Mouse (Mus musculus): ENCODE measurements around the gene Gm16253.
A peak's percentile ranks its signal among the peaks of the same experiment; 100 is the strongest.

Gene Gm16253

DNA sequence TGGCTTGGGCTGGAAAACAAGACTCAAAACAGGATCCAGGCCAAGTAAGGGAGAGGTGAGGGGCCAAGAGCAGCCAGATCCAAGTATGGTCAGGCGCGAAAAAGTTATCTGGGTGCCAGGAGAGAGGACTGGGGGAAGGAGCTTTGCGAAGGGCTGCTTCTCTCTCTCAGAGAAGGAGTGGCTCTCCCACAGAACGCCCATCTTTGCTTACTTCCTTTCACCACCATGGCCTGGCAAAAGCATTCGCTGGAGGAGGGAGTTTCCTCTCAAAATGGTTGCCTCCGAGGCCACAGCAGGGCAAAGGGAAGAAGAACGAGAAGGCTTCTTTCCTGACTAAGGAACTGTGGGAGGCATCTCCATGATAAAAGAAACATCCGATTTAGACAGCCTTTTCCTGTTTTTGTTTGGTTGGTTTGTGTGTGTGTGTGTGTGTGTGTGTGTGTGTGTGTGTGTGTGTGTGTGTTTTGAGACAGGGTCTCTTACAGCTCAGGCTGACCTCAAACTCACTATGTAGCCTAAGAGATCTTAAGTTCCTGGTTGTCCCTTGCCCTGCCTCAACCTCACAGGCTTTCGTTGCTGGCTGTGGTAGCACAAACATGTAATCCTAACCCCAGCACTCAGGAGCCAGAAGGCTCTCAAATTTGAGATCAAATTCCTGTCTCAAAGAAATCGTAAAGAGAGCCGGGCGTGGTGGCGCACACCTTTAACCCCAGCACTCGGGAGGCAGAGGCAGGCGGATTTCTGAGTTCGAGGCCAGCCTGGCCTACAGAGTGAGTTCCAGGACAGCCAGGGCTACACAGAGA is 4.7 kb upstream of the Gm16253 start:
- DNase-seq (ENCODE audit: low read depth, low spot score), result no peak

- no peak for DNase-seq (ENCODE audit: low read depth, low spot score)
Observed at GRCm38 (mm10) chr3:96573611-96574511, 2.9 kb upstream of the Gm16253 start.

- no peak for DNase-seq (ENCODE audit: low read depth, low spot score)
Observed at GRCm38 (mm10) chr3:96575272-96575984, 1.4 kb upstream of the Gm16253 start.

DNA sequence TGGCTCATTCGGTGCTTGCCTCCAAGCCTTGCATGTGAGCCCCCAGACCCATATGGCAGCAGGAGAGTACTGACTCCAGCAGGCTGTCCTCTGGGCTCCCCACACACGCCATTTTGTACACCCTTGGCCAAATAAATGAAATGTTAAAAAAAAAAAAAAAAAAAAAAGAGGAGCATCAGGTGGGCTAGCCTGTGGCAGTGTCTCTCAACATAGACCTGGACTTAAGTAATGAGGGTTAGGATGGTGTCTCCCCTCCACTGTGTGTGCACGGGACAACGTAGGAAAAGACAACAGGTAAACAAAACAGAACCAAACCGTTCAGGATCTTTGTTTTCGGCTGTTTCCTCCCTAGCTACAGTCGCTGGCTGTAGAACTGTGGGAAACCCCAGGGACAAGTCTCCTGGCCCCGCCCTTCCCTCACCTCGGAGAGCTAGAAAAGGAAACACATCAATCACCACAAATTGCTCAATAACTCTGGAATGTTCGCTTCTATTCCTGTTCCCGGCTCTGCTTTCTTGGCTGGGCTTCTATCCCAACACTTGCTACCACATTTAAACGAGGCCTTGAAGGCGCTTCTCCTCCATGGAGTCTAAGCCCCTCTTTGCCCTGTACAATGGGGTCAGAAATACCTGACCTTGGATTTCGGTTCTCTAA is 652 bp upstream of the Gm16253 start:
- DNase-seq (ENCODE audit: low read depth, low spot score), result no peak

DNA sequence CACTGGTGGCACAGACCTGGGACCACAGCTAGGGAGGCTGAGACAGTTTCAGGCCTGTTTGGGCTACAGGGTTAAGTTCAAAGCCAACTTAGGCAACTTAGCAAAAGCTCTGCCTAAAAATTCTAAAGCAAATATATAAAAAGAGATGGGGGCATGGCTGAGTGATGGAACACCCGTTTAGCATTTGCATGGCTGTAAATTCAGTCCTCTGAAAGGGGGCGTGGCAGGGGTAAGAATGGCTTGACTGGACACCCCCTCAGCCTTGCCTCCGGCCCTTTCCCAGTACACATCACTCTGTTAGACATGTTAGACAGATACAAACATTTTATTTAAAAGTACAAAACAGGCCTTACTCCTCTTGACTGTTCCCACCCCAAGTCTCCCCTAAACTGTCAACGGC is 782 bp downstream of the Gm16253 start:
- no peak for DNase-seq (ENCODE audit: low read depth, low spot score)

GRCm38 (mm10) chr3:96578561-96579238 is 1.9 kb downstream of the Gm16253 start:
- no peak for DNase-seq (ENCODE audit: low read depth, low spot score)

GRCm38 (mm10) chr3:96579239-96579750 is 2.5 kb downstream of the Gm16253 start:
- no peak for DNase-seq (ENCODE audit: low read depth, low spot score)

GRCm38 (mm10) chr3:96579885-96580454 is 3.2 kb downstream of the Gm16253 start:
- DNase-seq (ENCODE audit: low read depth, low spot score), result no peak

DNA sequence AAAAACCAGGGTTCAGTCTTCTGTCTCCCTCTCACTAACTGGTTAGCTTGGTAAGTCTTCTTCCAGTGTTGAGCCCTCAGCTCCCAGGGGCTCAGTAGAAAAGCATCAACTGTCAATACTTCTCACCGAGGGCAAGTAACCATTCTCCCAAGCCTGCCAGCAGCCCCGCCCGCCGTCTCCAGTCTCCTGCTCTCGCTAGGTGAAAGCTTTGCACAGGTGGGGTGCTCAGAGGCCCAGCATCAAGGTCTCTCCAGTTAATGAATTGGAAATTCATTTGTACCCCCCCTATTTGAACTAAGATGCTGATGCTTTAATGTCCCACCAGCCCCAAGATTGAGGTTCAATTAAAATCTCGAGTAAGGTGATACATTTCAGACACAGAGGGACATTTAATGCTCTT is 4.4 kb downstream of the Gm16253 start:
- DNase-seq (ENCODE audit: low read depth, low spot score), result no peak

GRCm38 (mm10) chr3:96581771-96582515 is 5.2 kb downstream of the Gm16253 start:
- no peak for DNase-seq (ENCODE audit: low read depth, low spot score)

DNA sequence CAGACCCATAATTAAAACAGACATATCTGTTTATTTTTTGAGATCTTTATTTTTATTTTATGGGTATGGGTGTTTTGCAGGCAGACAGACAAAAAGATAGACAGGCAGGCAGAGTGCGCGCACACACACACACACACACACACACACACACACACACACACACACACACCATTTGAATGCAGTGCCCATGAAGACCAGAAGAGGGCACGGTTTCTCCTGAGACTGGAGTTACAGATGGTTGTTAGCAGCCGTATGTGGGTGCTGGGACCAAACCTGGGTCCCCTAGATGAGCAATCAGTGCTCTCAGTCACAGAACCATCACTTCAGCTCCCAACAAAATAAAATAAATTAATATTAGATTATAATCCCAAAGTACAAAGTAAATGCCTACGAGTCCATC is 6.6 kb downstream of the Gm16253 start:
- no peak for DNase-seq (ENCODE audit: low read depth, low spot score)

DNA sequence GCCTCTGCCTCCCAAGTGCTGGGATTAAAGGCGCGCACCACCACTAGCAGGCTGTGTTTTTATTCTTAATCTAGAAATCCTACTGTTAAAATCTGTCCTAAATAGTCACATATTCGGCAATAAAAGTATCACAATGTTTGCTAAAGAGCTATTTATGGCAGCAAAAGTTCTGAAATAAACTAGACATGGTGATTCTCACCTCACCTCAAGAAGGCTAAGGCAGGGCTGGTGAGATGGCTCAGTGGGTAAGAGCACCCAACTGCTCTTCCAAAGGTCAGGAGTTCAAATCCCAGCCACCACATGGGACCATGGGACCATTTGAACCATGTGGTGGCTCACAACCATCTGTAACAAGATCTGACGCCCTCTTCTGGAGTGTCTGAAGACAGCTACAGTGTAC is 13.9 kb downstream of the Gm16253 start:
- DNase-seq (ENCODE audit: low read depth, low spot score), result no peak

DNA sequence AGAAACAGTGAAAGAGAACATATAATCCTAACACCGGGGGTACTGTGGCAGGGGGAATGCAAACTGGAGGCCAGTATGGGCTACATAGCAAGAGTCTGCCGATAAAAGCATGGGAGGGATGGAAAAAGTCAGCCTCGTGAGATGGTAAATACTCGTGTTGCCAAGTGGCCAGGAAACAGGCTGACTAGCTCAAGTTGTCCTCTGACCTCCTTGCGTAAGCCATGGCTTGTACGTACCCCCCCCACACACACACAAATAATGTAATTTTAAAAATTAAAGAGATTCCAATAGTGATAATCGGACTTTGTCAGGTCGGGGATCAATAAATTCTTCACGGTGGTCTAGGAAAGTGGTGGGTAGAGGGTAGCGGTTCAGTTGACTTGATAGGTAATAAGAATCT is 16.6 kb downstream of the Gm16253 start:
- DNase-seq (ENCODE audit: low read depth, low spot score), result no peak

DNA sequence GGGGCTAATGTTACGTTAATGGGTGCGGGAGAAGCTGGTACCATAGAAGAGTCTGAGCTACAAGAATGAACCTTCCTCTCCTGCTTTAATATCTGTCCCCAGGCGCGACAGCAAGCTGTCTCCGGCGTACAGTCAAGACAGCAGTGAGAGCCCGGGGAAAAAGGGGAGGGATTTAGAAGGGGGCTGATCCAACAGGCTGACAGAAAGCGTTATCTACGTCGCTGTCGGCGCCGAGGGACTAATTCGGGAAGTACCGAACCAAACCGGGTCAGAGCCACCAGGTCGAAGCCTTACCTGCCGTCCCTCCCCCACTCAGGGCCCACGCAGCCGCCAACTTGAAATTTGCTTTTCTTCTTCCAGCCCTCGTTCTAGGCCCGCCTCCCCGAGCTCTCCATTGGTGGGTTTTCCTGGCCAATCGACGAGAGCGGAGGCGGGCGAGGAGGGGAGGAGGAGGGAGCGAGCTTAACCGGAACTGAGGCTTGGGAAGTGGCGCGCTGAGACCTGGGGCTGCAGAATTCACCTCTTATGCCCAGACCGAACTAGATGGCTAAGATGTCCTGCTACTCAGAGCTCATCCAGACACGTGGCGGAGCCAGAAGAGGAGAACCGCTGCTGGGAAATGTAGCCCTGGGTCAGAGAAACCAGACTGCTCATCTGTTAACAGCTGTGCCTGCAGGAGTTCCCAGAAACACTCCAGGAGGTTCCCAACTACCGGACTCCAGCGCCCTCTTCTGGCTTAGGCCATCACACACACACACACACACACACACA is 17.2 kb downstream of the Gm16253 start, which contains the start of gene Polr3gl:
Polr3gl (minus strand) TSS at position 392 of the 771 bp plus-strand sequence.
- DNase-seq (ENCODE audit: low read depth, low spot score), result peak; percentile 90

GRCm38 (mm10) chr3:96594851-96595250 is 18.1 kb downstream of the Gm16253 start:
- no peak for DNase-seq (ENCODE audit: low read depth, low spot score)

DNA sequence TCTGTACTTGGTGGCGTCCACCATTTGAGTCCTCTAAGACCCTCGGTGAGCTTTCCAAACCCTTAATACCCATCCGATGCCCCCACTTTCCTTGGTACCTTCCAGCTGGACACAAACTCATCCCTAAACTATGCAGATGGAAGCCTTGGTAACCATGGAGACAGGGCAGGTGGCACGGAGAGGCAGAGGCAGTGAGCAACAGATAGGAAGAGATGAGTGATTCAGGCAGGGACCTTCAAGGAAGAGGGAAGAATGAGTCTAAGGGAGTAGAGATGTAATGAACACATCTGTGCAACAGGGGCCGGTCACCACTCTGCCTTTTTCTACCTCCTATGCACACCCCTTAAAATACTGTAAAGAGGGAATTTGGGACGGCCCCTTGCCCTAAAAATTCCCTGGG is 18.9 kb downstream of the Gm16253 start:
- DNase-seq (ENCODE audit: low read depth, low spot score), result no peak

DNA sequence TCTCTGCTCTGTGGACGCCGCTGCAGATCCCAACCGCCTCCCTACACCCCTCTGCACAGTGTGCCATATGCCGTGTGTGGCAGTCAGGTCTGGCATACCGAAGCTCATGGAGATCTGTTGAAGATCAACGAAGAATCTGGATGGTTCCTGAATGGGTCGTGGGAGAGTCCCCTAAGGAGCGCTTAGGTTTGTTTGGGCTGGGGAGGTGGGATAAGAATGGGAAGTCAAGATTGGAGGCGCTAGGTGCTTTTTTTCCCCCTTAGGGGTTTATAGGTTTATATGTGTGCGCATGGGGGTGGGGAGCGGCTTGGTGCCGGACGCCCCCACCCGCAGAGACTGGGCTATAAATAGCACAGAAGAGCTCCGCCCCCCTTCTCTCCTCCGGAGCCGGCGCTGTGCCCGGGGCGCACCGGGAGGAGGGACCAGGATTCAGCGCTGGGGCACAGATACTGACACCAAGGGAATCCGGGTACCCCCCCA is 19.5 kb downstream of the Gm16253 start, which contains the start of gene Ankrd34a:
Ankrd34a (plus strand) TSS at position 409 of the 480 bp plus-strand sequence.
- DNase-seq (ENCODE audit: low read depth, low spot score), result no peak

- DNase-seq (ENCODE audit: low read depth, low spot score), result no peak
Observed at GRCm38 (mm10) chr3:96596855-96597254, 20.1 kb downstream of the Gm16253 start.
